Mouse (Mus musculus): ENCODE measurements at regions not wholly inside any gene's neighbourhood (a gene's known extent, or its start where the extent isn't known, plus 50 kb on each side); places are given as distances from the start of the nearest gene placed in this dataset.

- no peaks in the 10 kb centered on the region for H3K4me1 ChIP-seq (ENCODE audit: insufficient read depth, low read length)
- no peak for ATAC-seq (ENCODE audit: low FRiP score)
- H3K9ac ChIP-seq (replicated peaks; ENCODE audit: low read length, poor library complexity, severe bottlenecking): no peak overlapping the region
- no peaks in the 10 kb centered on the region for H3K27me3 ChIP-seq (ENCODE audit: insufficient read depth, low read length)
- no peaks in the 10 kb centered on the region for H3K9me3 ChIP-seq (ENCODE audit: low read length)
- H3K36me3 ChIP-seq (ENCODE audit: insufficient read depth, low read length): no peaks in the 10 kb centered on the region
- no peak overlapping the region for H3K4me3 ChIP-seq (ENCODE audit: low read depth, low read length)
- TF ChIP-seq CTCF (IDR thresholded peaks at IDR 0.05): no peak
- H3K27ac ChIP-seq (ENCODE audit: low read depth, low read length): no peak overlapping the region
- H3K4me2 ChIP-seq (ENCODE audit: low read depth, low read length, poor library complexity, severe bottlenecking): no peak overlapping the region
- no peak for DNase-seq (ENCODE audit: low spot score)
Observed at GRCm38 (mm10) chr1:82015341-82015740, 217.6 kb upstream of the Gm9747 start.

DNA sequence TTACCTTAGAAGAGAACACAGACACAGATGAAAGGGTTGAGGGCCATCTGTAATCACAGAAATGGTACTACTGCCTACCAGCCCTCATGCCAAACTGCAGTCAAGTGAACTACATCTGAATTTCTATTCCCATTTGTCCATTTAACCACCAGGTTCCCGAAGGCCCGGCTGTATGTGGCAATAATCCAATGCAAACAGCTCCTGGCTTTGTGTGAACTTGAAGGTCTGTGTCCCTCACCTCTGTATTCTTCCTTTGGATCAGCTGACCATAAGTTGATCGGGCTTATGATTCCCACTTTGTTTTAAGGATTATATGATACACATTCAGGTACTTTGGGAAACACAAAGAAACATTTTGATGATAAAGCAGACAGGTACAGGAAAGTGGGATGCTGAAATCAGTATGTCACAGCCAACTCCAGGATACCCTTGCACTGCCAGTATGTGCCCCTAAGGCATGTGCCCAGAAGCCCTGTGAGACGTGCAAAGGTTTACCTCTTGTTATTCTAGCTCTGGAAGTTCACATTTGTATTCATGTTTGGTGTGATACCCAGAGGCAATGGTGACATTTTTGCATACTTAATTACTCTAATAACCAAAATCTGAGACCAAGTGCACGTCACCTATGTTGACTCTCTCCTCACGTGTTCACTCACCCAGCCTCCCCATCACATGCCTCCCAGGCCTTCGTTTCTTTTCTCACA lies 214.1 kb upstream of the Gm9747 start:
- Histone ChIP-seq H3K4me2 (ENCODE audit: low read depth, low read length, poor library complexity, severe bottlenecking) (no peak overlapping the region), H3K4me3 (ENCODE audit: low read depth, low read length) (no peak overlapping the region), H3K9ac (replicated peaks; ENCODE audit: low read length, poor library complexity, severe bottlenecking) (no peak overlapping the region), H3K27me3 (ENCODE audit: insufficient read depth, low read length) (no peaks in the 10 kb centered on the region), H3K36me3 (ENCODE audit: insufficient read depth, low read length) (no peaks in the 10 kb centered on the region), H3K27ac (ENCODE audit: low read depth, low read length) (no peak overlapping the region), H3K4me1 (ENCODE audit: insufficient read depth, low read length) (no peaks in the 10 kb centered on the region), H3K9me3 (ENCODE audit: low read length) (no peaks in the 10 kb centered on the region)
- WGBS: 70% methylated on average over 7 of the region's 7 CpGs
- ATAC-seq (ENCODE audit: low FRiP score): no peak
- TF ChIP-seq CTCF (IDR thresholded peaks at IDR 0.05): no peak
- no peak for DNase-seq (ENCODE audit: low spot score)

- H3K36me3 ChIP-seq (ENCODE audit: insufficient read depth, low read length): no peaks in the 10 kb centered on the region
- no peaks in the 10 kb centered on the region for H3K27me3 ChIP-seq (ENCODE audit: insufficient read depth, low read length)
- no peak overlapping the region for H3K27ac ChIP-seq (ENCODE audit: low read depth, low read length)
- no peak for TF ChIP-seq CTCF (IDR thresholded peaks at IDR 0.05)
- no peak overlapping the region for H3K4me2 ChIP-seq (ENCODE audit: low read depth, low read length, poor library complexity, severe bottlenecking)
- no peaks in the 10 kb centered on the region for H3K4me1 ChIP-seq (ENCODE audit: insufficient read depth, low read length)
- H3K4me3 ChIP-seq (ENCODE audit: low read depth, low read length): no peak overlapping the region
- no peak for ATAC-seq (ENCODE audit: low FRiP score)
- H3K9me3 ChIP-seq (ENCODE audit: low read length): no peaks in the 10 kb centered on the region
- no peak overlapping the region for H3K9ac ChIP-seq (replicated peaks; ENCODE audit: low read length, poor library complexity, severe bottlenecking)
- no peak for DNase-seq (ENCODE audit: low spot score)
Observed at GRCm38 (mm10) chr1:82027761-82028160, 205.2 kb upstream of the Gm9747 start.

DNA sequence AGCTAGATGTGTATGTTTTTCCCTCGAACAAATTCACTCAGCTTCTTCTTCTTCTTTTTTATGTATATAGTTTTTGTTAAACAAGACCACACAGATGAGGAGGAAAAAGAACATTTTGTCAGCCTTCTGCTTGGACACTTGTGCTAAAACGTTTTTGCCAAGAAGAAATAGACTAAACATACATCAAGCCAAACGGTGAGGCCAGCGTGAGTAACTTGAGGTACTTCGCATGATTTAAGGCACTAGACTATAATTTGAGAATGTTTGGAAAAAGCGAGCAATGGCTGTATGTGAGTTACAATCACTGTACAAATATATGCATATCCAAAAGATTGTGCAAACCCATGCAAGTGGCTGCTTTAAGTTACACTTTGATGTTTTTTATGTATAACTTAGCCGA lies 201.8 kb upstream of the Gm9747 start:
- no peaks in the 10 kb centered on the region for H3K27me3 ChIP-seq (ENCODE audit: insufficient read depth, low read length)
- H3K4me1 ChIP-seq (ENCODE audit: insufficient read depth, low read length): no peaks in the 10 kb centered on the region
- ATAC-seq (ENCODE audit: low FRiP score): no peak
- no peaks in the 10 kb centered on the region for H3K36me3 ChIP-seq (ENCODE audit: insufficient read depth, low read length)
- no peaks in the 10 kb centered on the region for H3K9me3 ChIP-seq (ENCODE audit: low read length)
- H3K4me2 ChIP-seq (ENCODE audit: low read depth, low read length, poor library complexity, severe bottlenecking): no peak overlapping the region
- no peak for DNase-seq (ENCODE audit: low spot score)
- no peak overlapping the region for H3K4me3 ChIP-seq (ENCODE audit: low read depth, low read length)
- no peak overlapping the region for H3K27ac ChIP-seq (ENCODE audit: low read depth, low read length)
- TF ChIP-seq CTCF (IDR thresholded peaks at IDR 0.05): no peak
- H3K9ac ChIP-seq (replicated peaks; ENCODE audit: low read length, poor library complexity, severe bottlenecking): no peak overlapping the region
- WGBS: 85% methylated on average over 7 of the region's 7 CpGs

GRCm38 (mm10) chr1:82032410-82032809 lies 200.5 kb upstream of the Gm9747 start:
- no peak overlapping the region for H3K4me3 ChIP-seq (ENCODE audit: low read depth, low read length)
- no peak overlapping the region for H3K4me2 ChIP-seq (ENCODE audit: low read depth, low read length, poor library complexity, severe bottlenecking)
- H3K27me3 ChIP-seq (ENCODE audit: insufficient read depth, low read length): no peaks in the 10 kb centered on the region
- ATAC-seq (ENCODE audit: low FRiP score) (no peak), DNase-seq (ENCODE audit: low spot score) (no peak)
- no peaks in the 10 kb centered on the region for H3K36me3 ChIP-seq (ENCODE audit: insufficient read depth, low read length)
- H3K27ac ChIP-seq (ENCODE audit: low read depth, low read length): no peak overlapping the region
- no peak for TF ChIP-seq CTCF (IDR thresholded peaks at IDR 0.05)
- no peak overlapping the region for H3K9ac ChIP-seq (replicated peaks; ENCODE audit: low read length, poor library complexity, severe bottlenecking)
- WGBS: 100% methylated on average over 1 of the region's 1 CpGs
- H3K9me3 ChIP-seq (ENCODE audit: low read length): no peaks in the 10 kb centered on the region
- H3K4me1 ChIP-seq (ENCODE audit: insufficient read depth, low read length): no peaks in the 10 kb centered on the region

- no peaks in the 10 kb centered on the region for H3K4me1 ChIP-seq (ENCODE audit: insufficient read depth, low read length)
- no peaks in the 10 kb centered on the region for H3K9me3 ChIP-seq (ENCODE audit: low read length)
- no peak overlapping the region for H3K4me3 ChIP-seq (ENCODE audit: low read depth, low read length)
- DNase-seq (ENCODE audit: low spot score) (no peak), ATAC-seq (ENCODE audit: low FRiP score) (no peak)
- no peak overlapping the region for H3K9ac ChIP-seq (replicated peaks; ENCODE audit: low read length, poor library complexity, severe bottlenecking)
- H3K4me2 ChIP-seq (ENCODE audit: low read depth, low read length, poor library complexity, severe bottlenecking): no peak overlapping the region
- no peak overlapping the region for H3K27ac ChIP-seq (ENCODE audit: low read depth, low read length)
- 89% methylated on average over 4 of the region's 4 CpGs for WGBS
- no peaks in the 10 kb centered on the region for H3K27me3 ChIP-seq (ENCODE audit: insufficient read depth, low read length)
- no peaks in the 10 kb centered on the region for H3K36me3 ChIP-seq (ENCODE audit: insufficient read depth, low read length)
- TF ChIP-seq CTCF (IDR thresholded peaks at IDR 0.05): no peak
Observed at GRCm38 (mm10) chr1:82038171-82038570, 194.7 kb upstream of the Gm9747 start.

All from midbrain, postnatal 0 days (tissue).